Mouse (Mus musculus): ENCODE measurements around the gene Pnpla7.

The Pnpla7 gene

GRCm38 (mm10) chr2:25072398-25072797 is 96.6 kb downstream of the Pnpla7 start:
- no peak for DNase-seq (ENCODE audit: low spot score)

GRCm38 (mm10) chr2:25075506-25075905 is 99.7 kb downstream of the Pnpla7 start:
- DNase-seq (ENCODE audit: low spot score) = no peak

- no peak for DNase-seq (ENCODE audit: low spot score)
Measured at GRCm38 (mm10) chr2:25078967-25079366, 103.1 kb downstream of the Pnpla7 start.

GRCm38 (mm10) chr2:25080076-25080475 is 104.2 kb downstream of the Pnpla7 start, which contains the start of gene Entpd8:
Gene Entpd8, plus strand, starts transcription at chr2:25080304.
- DNase-seq (ENCODE audit: low spot score) = no peak

DNA sequence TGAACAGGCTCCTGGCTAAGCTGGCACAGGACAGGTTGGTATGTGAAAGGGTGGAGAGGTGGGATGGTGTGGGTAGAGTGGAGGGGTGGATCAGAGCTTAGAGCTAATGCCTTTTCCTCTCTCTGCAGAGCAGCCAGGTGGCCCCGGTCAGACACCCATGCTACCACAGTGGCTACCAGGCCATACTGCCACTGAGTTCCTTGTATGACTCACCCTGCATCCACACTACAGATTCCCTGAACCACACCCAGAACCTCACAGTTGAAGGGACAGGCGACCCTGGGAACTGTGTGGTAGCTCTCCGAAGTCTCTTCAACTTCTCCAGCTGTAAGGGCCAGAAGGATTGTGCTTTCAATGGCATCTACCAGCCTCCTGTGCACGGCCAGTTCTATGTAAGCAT is 107.9 kb downstream of the Pnpla7 start:
- DNase-seq (ENCODE audit: low spot score) = no peak

DNA sequence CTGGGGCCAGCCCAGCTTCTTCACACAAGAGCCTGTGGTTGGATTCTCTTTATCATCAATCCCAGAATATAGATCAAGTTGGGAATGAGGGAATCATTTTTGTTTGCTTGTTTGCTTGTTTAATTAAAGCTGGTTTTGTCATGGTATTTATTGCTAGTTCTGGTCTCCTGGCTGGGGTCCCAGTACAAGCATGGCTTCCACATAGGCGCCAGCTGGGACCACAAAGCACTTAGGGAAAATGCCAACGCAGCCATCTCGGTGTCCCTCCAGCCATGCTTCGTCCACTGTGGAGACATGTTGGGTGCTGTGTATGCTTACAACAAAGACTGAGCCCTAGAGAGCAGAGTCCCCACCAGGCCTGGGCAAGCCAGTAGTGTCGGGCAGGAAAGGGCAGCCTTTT is 109.7 kb downstream of the Pnpla7 start:
- DNase-seq (ENCODE audit: low spot score) = no peak

GRCm38 (mm10) chr2:25087842-25088241 is 112.0 kb downstream of the Pnpla7 start:
- DNase-seq (ENCODE audit: low spot score) = no peak

DNA sequence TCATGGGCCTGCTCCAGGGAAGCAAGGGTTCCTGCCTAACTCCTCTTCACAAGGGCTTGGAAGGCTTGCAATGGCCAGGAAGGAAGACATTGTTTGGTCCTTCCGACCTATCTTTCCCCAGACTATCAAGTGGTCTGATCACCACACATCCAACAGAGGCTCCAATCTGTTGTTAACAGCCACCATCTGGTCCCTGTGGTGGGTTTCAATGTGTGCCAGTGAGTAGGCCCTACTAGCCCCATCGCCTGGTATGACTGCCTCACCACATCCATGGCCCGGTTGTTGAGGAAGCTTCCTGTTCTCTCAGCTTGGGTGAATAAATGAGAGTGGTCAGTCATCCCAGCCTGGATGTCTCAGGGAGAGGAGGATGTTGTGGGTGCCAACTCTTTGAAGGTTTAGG is 112.8 kb downstream of the Pnpla7 start:
- no peak for DNase-seq (ENCODE audit: low spot score)

- no peak for DNase-seq (ENCODE audit: low spot score)
Measured at GRCm38 (mm10) chr2:25094785-25095108, 118.9 kb downstream of the Pnpla7 start.

- peak; percentile 46 for DNase-seq (ENCODE audit: low spot score)
Measured at GRCm38 (mm10) chr2:25095109-25095850, 119.4 kb downstream of the Pnpla7 start, which contains the start of gene Noxa1. Gene Noxa1, minus strand, starts transcription at chr2:25095149.

DNA sequence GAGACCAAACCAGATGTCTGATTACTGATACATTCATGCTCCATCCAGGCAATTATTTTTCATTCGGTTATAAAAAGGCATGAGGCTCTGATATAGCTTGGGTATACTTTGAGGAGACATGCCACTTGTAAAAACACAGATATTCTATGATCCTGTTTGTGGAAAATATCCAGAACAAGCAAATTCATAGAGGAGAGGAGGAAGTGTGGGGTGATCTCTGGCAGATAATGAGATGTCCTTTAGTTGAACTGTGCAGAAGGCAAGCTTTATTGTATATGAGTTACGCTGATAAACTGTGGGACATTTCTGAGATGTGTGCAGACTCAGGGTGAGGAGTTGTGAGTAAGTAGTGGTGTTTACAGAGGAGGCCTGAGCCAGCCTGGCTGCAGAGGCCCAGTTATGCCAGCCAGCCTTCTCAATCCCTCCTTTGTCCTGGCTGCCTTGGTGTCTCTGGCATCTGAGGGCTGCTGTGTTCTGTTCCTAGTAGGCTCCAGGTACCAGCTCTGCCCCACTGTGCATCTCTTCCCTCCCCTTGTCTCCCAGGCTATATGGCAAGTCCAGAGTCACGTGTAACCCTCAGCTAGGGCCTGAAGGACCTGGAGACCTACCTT is 122.3 kb downstream of the Pnpla7 start:
- DNase-seq (ENCODE audit: low spot score) = no peak

DNA sequence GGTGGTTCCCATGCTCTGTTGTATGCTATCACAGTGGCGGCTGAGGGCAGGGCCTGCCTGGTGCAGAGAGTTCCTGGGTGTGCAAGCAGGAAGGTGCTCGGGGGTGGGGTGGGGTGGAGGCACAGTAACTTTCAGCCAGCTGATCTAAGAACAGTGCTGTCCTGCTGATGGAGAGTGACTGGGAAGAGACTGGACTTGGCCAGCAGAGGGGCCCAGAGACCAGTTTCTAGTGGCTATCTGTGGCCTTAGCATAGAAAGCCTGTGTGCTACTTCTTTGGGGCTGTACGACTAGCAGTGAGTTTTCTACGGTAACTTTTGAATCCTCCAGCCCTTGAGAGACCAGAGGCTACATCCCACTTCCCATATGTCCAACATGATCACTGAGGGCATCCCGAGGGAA is 123.1 kb downstream of the Pnpla7 start:
- DNase-seq (ENCODE audit: low spot score) = peak; percentile 66

DNA sequence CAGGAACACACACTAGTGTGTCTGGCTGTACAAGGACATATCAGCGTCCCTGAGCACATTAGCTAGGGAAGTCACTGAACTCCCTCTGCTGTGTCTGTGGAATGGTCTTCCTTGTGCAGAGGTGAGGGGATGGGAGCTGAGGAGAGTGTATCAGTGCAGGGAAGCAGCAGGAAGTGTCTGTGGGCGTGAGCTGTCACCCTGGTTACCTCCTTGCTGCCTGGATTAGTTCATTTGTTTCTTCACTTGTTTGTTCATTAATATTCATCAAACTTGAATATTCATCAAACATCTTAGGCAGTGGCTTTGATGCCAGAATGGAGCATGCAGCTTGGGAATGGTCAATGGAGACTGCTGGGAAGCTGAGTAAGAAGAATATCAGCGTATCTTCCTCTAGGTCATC is 123.9 kb downstream of the Pnpla7 start:
- no peak for DNase-seq (ENCODE audit: low spot score)
